Mouse (Mus musculus): ENCODE measurements at regions not wholly inside any gene's neighbourhood (a gene's known extent, or its start where the extent isn't known, plus 50 kb on each side); places are given as distances from the start of the nearest gene placed in this dataset.
A peak's percentile ranks its signal among the peaks of the same experiment; 100 is the strongest.

DNA sequence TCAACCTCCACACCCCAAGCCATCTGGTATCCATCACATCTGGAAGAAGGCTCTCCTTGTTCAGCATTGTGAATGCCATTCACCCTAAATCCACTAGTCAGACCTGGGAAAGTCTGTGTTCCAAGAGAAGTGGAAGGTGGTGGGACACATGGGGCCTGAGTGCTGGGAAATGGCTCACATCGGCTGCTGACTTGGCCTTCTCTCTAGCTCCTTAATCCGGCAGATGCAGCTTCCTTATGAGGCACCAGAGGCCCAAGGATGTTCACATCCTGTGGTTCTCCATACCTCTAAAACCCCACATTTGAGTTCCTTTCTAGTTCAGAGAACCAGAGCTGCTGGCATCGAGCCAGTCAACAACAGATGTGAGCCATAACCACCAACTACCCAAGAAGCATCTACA is 142.9 kb downstream of the Dad1 start:
- Histone ChIP-seq H3K4me1 (ENCODE audit: control insufficient read depth, insufficient read depth, low read depth, low read length) (peaks cover 12% of the 10 kb centered on the region), H3K27me3 (replicated peaks; ENCODE audit: control insufficient read depth, insufficient read depth, low read length) (no peaks in the 10 kb centered on the region), H3K36me3 (ENCODE audit: control insufficient read depth, insufficient read depth, low read length) (no peaks in the 10 kb centered on the region), H3K4me3 (ENCODE audit: low read length) (no peak overlapping the region), H3K9me3 (ENCODE audit: control insufficient read depth, low read length) (no peaks in the 10 kb centered on the region), H3K4me2 (ENCODE audit: low read length) (no peak overlapping the region), H3K27ac (ENCODE audit: low read depth, low read length) (no peak overlapping the region), H3K9ac (ENCODE audit: low read depth, low read length) (no peak overlapping the region)
- 78% methylated on average over 3 of the region's 3 CpGs for WGBS
- no peak for ATAC-seq

DNA sequence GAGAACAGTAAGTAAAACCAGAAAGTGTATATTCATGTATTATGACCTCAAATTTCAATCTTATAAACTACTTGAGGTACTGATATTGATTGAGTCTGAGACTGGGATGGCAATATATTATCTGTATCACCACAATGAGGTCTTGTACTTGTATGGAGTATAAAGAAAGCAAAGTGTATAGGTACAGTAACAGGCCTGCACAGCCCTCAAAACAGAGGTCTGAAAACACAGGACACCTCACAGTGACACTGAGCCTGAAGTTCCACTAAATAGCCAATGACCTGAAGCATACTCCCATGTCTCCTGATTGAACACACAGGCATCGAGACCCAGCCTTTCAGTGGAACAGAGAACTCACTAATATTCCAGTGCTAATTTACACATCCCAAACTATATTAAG is 144.8 kb downstream of the Dad1 start:
- Histone ChIP-seq H3K36me3 (ENCODE audit: control insufficient read depth, insufficient read depth, low read length) (no peaks in the 10 kb centered on the region), H3K27me3 (replicated peaks; ENCODE audit: control insufficient read depth, insufficient read depth, low read length) (no peaks in the 10 kb centered on the region), H3K9ac (ENCODE audit: low read depth, low read length) (no peak overlapping the region), H3K4me1 (ENCODE audit: control insufficient read depth, insufficient read depth, low read depth, low read length) (peaks cover 12% of the 10 kb centered on the region), H3K9me3 (ENCODE audit: control insufficient read depth, low read length) (no peaks in the 10 kb centered on the region), H3K27ac (ENCODE audit: low read depth, low read length) (no peak overlapping the region), H3K4me3 (ENCODE audit: low read length) (no peak overlapping the region), H3K4me2 (ENCODE audit: low read length) (no peak overlapping the region)
- WGBS = 86% methylated on average over 1 of the region's 1 CpGs
- ATAC-seq = no peak

DNA sequence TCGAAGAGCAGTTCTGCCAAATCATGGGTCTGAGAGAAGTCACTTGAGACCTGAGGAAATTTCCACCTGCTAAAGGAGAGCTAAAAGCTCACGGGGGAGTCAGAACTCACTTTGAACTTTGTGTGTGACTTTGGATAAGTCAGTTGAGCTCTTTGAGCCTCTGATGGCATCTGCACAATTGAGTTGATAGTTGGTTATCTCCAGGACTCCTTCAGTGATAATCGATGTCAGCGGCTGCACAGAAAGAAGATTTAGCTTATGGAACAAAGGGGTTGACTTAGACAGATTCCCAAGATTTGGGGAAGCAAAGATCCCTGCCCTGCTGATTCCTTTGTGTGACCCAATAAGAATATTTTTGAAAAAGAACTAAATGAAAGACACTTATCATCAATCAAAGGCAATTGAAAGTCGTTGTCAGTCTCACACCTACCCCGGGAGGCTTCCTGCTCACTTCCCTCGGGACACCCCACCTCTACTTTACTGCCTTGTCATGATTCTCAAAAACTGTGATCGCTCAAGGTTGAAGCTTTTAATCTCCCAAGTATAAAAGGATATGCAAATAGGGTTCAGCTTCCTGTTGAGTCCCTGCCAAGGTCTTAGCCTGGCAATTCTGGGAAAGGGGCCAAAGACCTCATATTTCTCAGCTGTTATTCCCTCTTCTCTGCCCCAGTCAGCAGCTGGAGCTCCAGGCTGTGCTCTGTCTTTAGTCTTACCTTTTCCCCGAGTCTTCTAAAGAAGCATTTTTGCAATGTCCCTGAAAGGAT is 145.4 kb downstream of the Dad1 start:
- peaks cover 12% of the 10 kb centered on the region for H3K4me1 ChIP-seq (ENCODE audit: control insufficient read depth, insufficient read depth, low read depth, low read length)
- WGBS = 13% methylated on average over 9 of the region's 9 CpGs
- no peak overlapping the region for H3K4me2 ChIP-seq (ENCODE audit: low read length)
- H3K4me3 ChIP-seq (ENCODE audit: low read length) = no peak overlapping the region
- no peak overlapping the region for H3K9ac ChIP-seq (ENCODE audit: low read depth, low read length)
- no peaks in the 10 kb centered on the region for H3K36me3 ChIP-seq (ENCODE audit: control insufficient read depth, insufficient read depth, low read length)
- peak overlapping the region; percentile 26 for H3K27ac ChIP-seq (ENCODE audit: low read depth, low read length)
- no peaks in the 10 kb centered on the region for H3K27me3 ChIP-seq (replicated peaks; ENCODE audit: control insufficient read depth, insufficient read depth, low read length)
- H3K9me3 ChIP-seq (ENCODE audit: control insufficient read depth, low read length) = no peaks in the 10 kb centered on the region
- peak; percentile 78 for ATAC-seq

DNA sequence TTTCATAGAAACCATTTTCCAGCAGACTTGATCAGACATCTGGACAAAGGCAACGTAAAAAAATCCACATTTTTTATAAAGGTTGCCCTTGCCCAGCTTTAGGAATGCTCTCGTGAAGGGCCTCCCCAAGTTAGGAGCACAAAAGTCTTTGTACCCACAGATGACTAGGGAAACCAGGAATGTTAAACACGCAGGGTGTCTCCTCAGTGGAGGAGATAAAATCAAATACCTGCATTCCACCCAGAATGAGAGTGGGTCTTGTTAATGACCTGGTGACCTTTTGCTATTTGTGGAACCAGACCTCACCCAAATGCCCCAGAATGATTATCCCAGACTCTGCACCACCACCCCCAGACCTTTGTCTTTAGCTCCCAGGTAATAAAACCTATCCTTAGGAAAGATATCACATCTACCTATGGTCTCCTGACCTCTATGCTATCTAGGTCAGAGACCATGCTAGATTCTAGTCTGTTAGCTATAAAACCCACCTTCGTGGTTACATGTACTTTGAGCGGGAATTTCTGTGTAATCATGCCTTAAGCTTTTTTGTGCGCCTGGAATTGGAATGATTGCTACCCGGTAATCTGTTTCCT is 146.6 kb downstream of the Dad1 start:
- 84% methylated on average over 7 of the region's 7 CpGs for WGBS
- H3K4me1 ChIP-seq (ENCODE audit: control insufficient read depth, insufficient read depth, low read depth, low read length) = peaks cover 10% of the 10 kb centered on the region

DNA sequence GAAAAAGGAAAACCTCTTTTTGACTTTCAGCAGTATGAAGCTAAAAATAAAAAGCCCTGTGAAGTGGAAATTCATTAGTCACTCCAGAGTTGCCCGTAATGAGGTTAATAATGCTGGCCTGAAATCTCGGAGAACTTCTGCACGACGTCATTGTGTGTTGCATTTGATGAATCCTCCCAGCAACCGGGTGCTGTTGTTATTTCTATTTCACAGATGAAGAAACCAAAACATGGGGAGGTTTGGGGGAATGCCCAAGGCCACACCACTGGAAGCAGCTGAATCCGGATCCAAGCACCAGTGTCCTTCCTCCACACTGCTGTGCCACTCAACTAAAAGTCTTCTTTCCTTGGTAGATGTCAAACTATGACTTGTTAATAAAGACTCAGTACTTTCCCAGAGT is 149.7 kb downstream of the Dad1 start:
- 72% methylated on average over 6 of the region's 6 CpGs for WGBS
- Histone ChIP-seq H3K27ac (ENCODE audit: low read depth, low read length) (no peak overlapping the region), H3K4me3 (ENCODE audit: low read length) (no peak overlapping the region), H3K36me3 (ENCODE audit: control insufficient read depth, insufficient read depth, low read length) (no peaks in the 10 kb centered on the region), H3K4me1 (ENCODE audit: control insufficient read depth, insufficient read depth, low read depth, low read length) (peaks cover 10% of the 10 kb centered on the region), H3K9ac (ENCODE audit: low read depth, low read length) (no peak overlapping the region), H3K9me3 (ENCODE audit: control insufficient read depth, low read length) (no peaks in the 10 kb centered on the region), H3K27me3 (replicated peaks; ENCODE audit: control insufficient read depth, insufficient read depth, low read length) (no peaks in the 10 kb centered on the region), H3K4me2 (ENCODE audit: low read length) (no peak overlapping the region)
- no peak for ATAC-seq

More for the DNA sequence above, 146.6 kb downstream of the Dad1 start:
- Histone ChIP-seq H3K27me3 (replicated peaks; ENCODE audit: control insufficient read depth, insufficient read depth, low read length) (no peaks in the 10 kb centered on the region), H3K4me2 (ENCODE audit: low read length) (no peak overlapping the region), H3K4me3 (ENCODE audit: low read length) (no peak overlapping the region), H3K36me3 (ENCODE audit: control insufficient read depth, insufficient read depth, low read length) (no peaks in the 10 kb centered on the region), H3K27ac (ENCODE audit: low read depth, low read length) (no peak overlapping the region), H3K9me3 (ENCODE audit: control insufficient read depth, low read length) (no peaks in the 10 kb centered on the region), H3K9ac (ENCODE audit: low read depth, low read length) (no peak overlapping the region)
- no peak for ATAC-seq

DNA sequence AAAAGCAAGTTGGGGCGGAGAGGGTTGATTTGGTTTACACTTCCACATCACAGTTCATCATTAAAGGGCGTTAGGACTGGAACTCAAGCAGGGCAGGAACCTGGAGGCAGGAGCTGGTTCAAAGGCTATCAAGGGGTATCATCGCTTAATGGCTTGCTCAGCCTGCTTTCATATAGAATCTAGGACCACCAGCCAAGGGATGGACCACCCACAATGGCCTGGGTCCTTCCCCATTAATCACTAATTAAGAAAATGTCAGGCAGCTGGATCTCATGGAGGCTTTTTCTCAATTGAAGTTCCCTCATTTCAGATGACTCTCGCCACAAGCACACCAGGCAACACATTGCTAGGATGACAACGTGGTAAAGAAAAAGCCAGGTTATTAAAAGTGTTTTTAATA is 150.4 kb downstream of the Dad1 start:
- ATAC-seq = no peak
- 72% methylated on average over 5 of the region's 5 CpGs for WGBS

DNA sequence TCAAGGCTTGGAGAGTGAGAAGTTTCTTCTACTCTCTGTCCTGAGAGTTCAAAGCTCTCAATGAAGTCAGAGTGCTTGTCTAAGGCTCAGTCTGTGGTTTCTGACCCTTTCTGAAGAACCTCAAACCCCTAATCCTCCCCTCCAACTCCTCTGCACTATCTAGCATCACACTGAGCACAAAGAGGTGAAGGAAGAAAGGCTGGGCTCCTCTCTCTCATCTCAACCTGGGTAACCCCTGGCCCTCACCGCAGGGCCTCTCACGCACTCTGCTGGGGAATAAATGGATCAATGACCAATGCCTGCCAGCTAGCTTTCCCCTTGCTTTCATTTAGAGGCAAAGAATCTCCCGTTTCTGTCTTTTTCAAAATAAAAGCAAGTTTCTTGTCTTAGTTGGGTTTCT is 150.8 kb downstream of the Dad1 start:
- no peaks in the 10 kb centered on the region for H3K27me3 ChIP-seq (replicated peaks; ENCODE audit: control insufficient read depth, insufficient read depth, low read length)
- H3K4me3 ChIP-seq (ENCODE audit: low read length) = no peak overlapping the region
- H3K4me1 ChIP-seq (ENCODE audit: control insufficient read depth, insufficient read depth, low read depth, low read length) = 0 out of 2 replicates have a peak, but pooled peaks cover 1% of the 10 kb centered on the region
- no peak for ATAC-seq
- H3K36me3 ChIP-seq (ENCODE audit: control insufficient read depth, insufficient read depth, low read length) = no peaks in the 10 kb centered on the region
- H3K9ac ChIP-seq (ENCODE audit: low read depth, low read length) = no peak overlapping the region
- H3K27ac ChIP-seq (ENCODE audit: low read depth, low read length) = no peak overlapping the region
- no peaks in the 10 kb centered on the region for H3K9me3 ChIP-seq (ENCODE audit: control insufficient read depth, low read length)
- WGBS = 51% methylated on average over 3 of the region's 3 CpGs
- H3K4me2 ChIP-seq (ENCODE audit: low read length) = no peak overlapping the region

More for the DNA sequence above, 150.4 kb downstream of the Dad1 start:
- Histone ChIP-seq H3K9me3 (ENCODE audit: control insufficient read depth, low read length) (no peaks in the 10 kb centered on the region), H3K36me3 (ENCODE audit: control insufficient read depth, insufficient read depth, low read length) (no peaks in the 10 kb centered on the region), H3K4me3 (ENCODE audit: low read length) (no peak overlapping the region), H3K4me1 (ENCODE audit: control insufficient read depth, insufficient read depth, low read depth, low read length) (peaks cover 5% of the 10 kb centered on the region), H3K4me2 (ENCODE audit: low read length) (no peak overlapping the region), H3K9ac (ENCODE audit: low read depth, low read length) (no peak overlapping the region), H3K27me3 (replicated peaks; ENCODE audit: control insufficient read depth, insufficient read depth, low read length) (no peaks in the 10 kb centered on the region), H3K27ac (ENCODE audit: low read depth, low read length) (no peak overlapping the region)

DNA sequence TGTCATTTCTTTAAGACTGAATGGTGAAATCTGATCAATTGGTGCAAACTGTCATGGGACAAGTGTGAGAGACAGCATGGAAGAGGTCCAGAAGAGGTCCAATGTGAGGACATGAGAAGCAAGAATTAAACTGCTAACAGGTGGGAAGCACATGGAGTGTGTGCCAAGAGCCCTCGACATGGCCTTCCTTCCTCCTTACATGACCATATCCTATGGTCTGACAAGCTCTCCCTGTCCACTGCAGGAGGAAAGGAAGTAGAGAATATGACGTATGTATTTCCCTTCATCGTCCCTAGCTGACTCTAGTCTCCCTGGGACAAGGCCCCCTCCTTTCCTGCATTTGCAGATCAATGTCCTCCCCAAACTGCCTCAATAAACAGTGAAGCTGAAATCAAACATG is 152.1 kb downstream of the Dad1 start:
- Histone ChIP-seq H3K4me1 (ENCODE audit: control insufficient read depth, insufficient read depth, low read depth, low read length) (no peaks in the 10 kb centered on the region), H3K27me3 (replicated peaks; ENCODE audit: control insufficient read depth, insufficient read depth, low read length) (no peaks in the 10 kb centered on the region), H3K4me3 (ENCODE audit: low read length) (no peak overlapping the region), H3K4me2 (ENCODE audit: low read length) (no peak overlapping the region), H3K9ac (ENCODE audit: low read depth, low read length) (no peak overlapping the region), H3K9me3 (ENCODE audit: control insufficient read depth, low read length) (no peaks in the 10 kb centered on the region), H3K36me3 (ENCODE audit: control insufficient read depth, insufficient read depth, low read length) (no peaks in the 10 kb centered on the region), H3K27ac (ENCODE audit: low read depth, low read length) (no peak overlapping the region)
- WGBS = 48% methylated on average over 3 of the region's 3 CpGs
- no peak for ATAC-seq

DNA sequence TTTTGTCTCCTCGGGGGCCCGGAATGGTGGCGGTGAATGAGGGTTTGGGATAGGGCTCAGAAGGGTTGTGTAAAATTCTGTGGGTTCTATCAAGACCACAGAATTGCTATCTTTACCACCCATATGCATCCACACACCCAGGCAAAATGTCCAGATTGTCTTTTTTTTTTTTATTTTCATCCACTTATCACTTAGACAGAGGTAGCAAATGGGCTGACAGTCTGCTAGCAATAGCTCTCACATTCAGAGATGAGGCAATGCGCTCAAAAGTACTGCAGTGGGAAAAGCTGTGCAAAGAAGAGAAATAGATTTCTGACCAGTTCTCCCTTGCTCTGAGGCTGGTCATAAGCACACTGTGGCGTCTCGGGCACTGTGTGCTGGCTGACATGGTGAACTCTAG is 154.5 kb downstream of the Dad1 start:
- WGBS = 90% methylated on average over 6 of the region's 6 CpGs
- ATAC-seq = no peak
- no peak overlapping the region for H3K9ac ChIP-seq (ENCODE audit: low read depth, low read length)
- no peak overlapping the region for H3K4me3 ChIP-seq (ENCODE audit: low read length)
- H3K27ac ChIP-seq (ENCODE audit: low read depth, low read length) = no peak overlapping the region
- no peak overlapping the region for H3K4me2 ChIP-seq (ENCODE audit: low read length)
- no peaks in the 10 kb centered on the region for H3K36me3 ChIP-seq (ENCODE audit: control insufficient read depth, insufficient read depth, low read length)
- no peaks in the 10 kb centered on the region for H3K9me3 ChIP-seq (ENCODE audit: control insufficient read depth, low read length)
- H3K4me1 ChIP-seq (ENCODE audit: control insufficient read depth, insufficient read depth, low read depth, low read length) = no peaks in the 10 kb centered on the region
- no peaks in the 10 kb centered on the region for H3K27me3 ChIP-seq (replicated peaks; ENCODE audit: control insufficient read depth, insufficient read depth, low read length)

All from hindbrain, embryonic 16.5 days (tissue).